Mouse (Mus musculus) small intestine, adult 2 months (tissue): ENCODE measurements around the gene Ascl3.

Experiments used
- CTCF ChIP-seq: fragments of 200-500 bp; IDR thresholded peaks from 2 replicates; pipeline ENCODE4 v1.5.1; 2012; ENCODE audit warnings: low read depth, mild to moderate bottlenecking, control low read depth, inconsistent platforms, low read length, moderate library complexity, mixed read lengths; ENCODE audit not compliant: insufficient replicate concordance, insufficient read length; ENCODE audit errors: extremely low read depth
- POLR2A ChIP-seq: fragments of 200-500 bp; IDR thresholded peaks from 2 replicates; pipeline ENCODE4 v1.6.1; 2012; ENCODE audit warnings: low read depth, mild to moderate bottlenecking, control low read depth, inconsistent platforms, low read length, moderate library complexity

DNA sequence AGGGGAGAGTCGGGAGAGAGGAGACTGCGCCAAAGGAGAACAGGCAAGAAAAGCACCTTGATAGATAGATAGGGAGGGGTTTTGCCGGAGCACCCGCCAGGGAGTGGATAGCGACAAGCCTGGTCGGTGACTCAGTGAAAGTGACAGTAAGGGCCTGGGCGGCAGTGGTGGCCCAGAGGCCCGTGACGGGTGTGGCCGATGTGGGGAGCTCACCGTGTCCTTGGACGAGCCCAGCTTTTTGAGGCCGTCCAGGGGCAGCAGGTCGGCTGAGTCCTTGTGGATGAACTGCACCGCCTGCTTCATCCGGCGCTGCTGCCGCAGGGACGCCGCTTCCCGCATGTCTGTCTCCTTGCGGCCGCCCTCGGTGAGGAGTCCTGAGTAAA lies 49.6 kb upstream of the Ascl3 start:
- TF ChIP-seq CTCF: no peak
- TF ChIP-seq POLR2A: no peak
